Mouse (Mus musculus): ENCODE measurements around the gene Gmcl1.

Gmcl1 gene

GRCm38 (mm10) chr6:86658501-86658900 lies 74.7 kb downstream of the Gmcl1 start:
- 88% methylated on average over 3 of the region's 3 CpGs for WGBS

GRCm38 (mm10) chr6:86654270-86654916 lies 78.8 kb downstream of the Gmcl1 start:
- WGBS = 71% methylated on average over 9 of the region's 9 CpGs

- WGBS = 93% methylated on average over 6 of the region's 6 CpGs
Observed at GRCm38 (mm10) chr6:86653026-86653425, 80.2 kb downstream of the Gmcl1 start.

- 87% methylated on average over 7 of the region's 7 CpGs for WGBS
Observed at GRCm38 (mm10) chr6:86646143-86646542, 87.0 kb downstream of the Gmcl1 start.

GRCm38 (mm10) chr6:86645551-86645950 lies 87.6 kb downstream of the Gmcl1 start:
- 82% methylated on average over 4 of the region's 4 CpGs for WGBS

- WGBS = 72% methylated on average over 3 of the region's 3 CpGs
Observed at GRCm38 (mm10) chr6:86644775-86645400, 88.3 kb downstream of the Gmcl1 start.
